Mouse (Mus musculus): Measurements from ENCODE around the gene Zfp2.

DNA sequence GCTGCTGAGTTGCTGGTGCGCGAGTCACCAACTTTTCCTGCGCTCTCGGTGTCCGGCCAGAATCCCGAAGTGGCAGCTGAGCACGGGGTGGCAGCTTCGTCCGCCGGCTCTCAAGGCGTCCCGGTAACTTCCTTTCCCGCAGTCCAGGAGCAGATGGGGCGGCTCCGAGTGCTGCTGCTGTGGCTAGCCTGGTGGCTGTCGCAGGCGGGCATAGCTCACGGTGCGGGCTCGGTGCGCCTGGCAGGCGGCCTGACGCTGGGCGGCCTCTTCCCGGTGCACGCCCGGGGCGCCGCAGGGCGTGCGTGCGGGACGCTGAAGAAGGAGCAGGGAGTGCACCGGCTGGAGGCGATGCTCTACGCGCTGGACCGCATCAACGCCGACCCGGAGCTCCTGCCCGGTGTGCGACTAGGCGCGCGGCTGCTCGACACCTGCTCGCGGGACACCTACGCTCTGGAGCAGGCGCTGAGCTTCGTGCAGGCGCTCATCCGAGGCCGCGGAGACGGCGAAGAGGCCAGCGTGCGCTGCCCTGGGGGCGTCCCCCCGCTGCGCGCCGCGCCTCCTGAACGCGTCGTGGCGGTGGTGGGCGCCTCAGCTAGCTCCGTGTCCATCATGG, 64.9 kb downstream of the Zfp2 start:
- TF ChIP-seq CTCF (IDR thresholded peaks at IDR 0.05; ENCODE audit: borderline replicate concordance, control insufficient read depth, extremely low read depth, insufficient read depth, low read length, poor library complexity), result no peak
- TF ChIP-seq POLR2A (IDR thresholded peaks at IDR 0.05; ENCODE audit: control insufficient read depth, extremely low read depth, insufficient read depth, low read length, poor library complexity), result no peak
